Mouse (Mus musculus) hindbrain, embryonic 12.5 days (tissue): ENCODE measurements around the gene R3hdm2. TPM values are rescaled to one million over a fixed set of nuclear protein-coding genes. Genes with fewer than 3 reads are reported as not detected.
A peak's percentile ranks its signal among the peaks of the same experiment; 100 is the strongest.

Source experiments
- ATAC-seq: fragments of 200-750 bp; cut with Nextera tagmentation; 2 replicates; pipeline ENCODE4 v1.8.0; 2017; ENCODE audit warnings: moderate TSS enrichment; ENCODE audit not compliant: low FRiP score
- H3K27ac ChIP-seq: fragments of 300-500 bp; sonication (generic); 2 replicates; pipeline ENCODE4 v1.5.1; 2016; ENCODE audit warnings: mild to moderate bottlenecking
- H3K27me3 ChIP-seq: fragments of 300-500 bp; sonication (generic); 2 replicates; pipeline ENCODE4 v1.6.1; 2016; ENCODE audit warnings: mild to moderate bottlenecking
- H3K36me3 ChIP-seq: fragments of 300-500 bp; sonication (generic); 2 replicates; pipeline ENCODE4 v1.6.1; 2016; ENCODE audit warnings: mild to moderate bottlenecking
- H3K4me1 ChIP-seq: fragments of 300-500 bp; sonication (generic); 2 replicates; pipeline ENCODE4 v1.6.1; 2016
- H3K4me2 ChIP-seq: fragments of 300-500 bp; sonication (generic); replicated peaks from 2 replicates; pipeline ENCODE4 v1.6.1; 2016; ENCODE audit warnings: mild to moderate bottlenecking
- H3K4me3 ChIP-seq: fragments of 300-500 bp; sonication (generic); 2 replicates; pipeline ENCODE4 v1.5.1; 2016; ENCODE audit warnings: mild to moderate bottlenecking
- H3K9ac ChIP-seq: fragments of 300-500 bp; sonication (generic); 2 replicates; pipeline ENCODE4 v1.6.1; 2016; ENCODE audit warnings: mild to moderate bottlenecking, moderate library complexity
- H3K9me3 ChIP-seq: fragments of 300-500 bp; sonication (generic); replicated peaks from 2 replicates; pipeline ENCODE4 v1.6.1; 2016; ENCODE audit warnings: mild to moderate bottlenecking
- WGBS: fragments of 180-500 bp; shearing (Covaris S2); methylation state at CpG from one replicate; pipeline ENCODE4 v1.1.7; 2016; 5-methylcytosine and 5-hydroxymethylcytosine counted together
- polyA plus RNA-seq: library from polyadenylated mRNA; unstranded; fragments of >200 nt; fragmentation: Nextera tagmentation; extraction: Ambion mirVana; gene quantifications from 2 replicates; pipeline ENCODE4 v1.2.1, GENCODE M21; 2016

R3hdm2 gene
- polyA plus RNA-seq, 1 experiment from 2014 or later, result 39.1 TPM

DNA sequence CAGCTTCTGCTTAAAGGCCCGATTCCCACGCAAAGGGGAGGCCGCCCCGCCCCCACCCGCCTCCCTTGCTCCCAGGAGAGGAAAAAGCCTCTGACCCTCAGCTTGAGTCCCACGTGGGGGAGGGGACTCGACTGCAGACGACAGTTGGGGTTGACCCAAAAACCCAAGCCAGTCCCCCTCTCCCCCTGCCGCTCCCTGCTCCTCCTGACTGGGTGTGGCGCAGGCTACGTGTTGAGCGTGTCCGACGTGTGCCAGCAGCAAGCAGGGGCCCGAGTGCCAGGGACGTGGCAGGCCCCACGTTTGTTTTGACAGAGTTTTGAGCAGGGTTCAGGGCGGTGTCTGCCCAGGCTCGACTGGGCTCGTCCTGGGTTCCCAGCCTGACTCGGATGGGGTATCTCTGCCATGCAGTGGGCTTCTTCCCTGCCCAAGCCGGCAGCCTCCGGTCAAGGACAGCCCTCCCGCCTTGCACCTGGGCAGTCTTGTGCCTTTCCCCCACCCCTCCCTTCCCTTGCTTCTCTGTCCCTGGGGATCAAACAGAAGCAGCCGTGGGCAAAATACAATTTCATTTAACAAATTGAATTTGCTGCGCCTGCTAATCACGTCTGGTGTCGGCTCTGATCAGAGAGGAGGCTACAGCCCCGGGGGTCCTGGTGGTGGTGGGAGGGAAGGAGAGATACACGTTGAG lies 136.6 kb downstream of the R3hdm2 start:
- Histone ChIP-seq H3K9me3 (no peaks in the 10 kb centered on the region), H3K27me3 (peaks cover 58% of the 10 kb centered on the region), H3K9ac (peak overlapping the region; percentile 41), H3K4me3 (peak overlapping the region; percentile 4; the same call in 1 of the 2 replicates), H3K27ac (peak overlapping the region; percentile 40; the same call in 1 of the 2 replicates), H3K4me1 (peaks cover 75% of the 10 kb centered on the region), H3K36me3 (peaks cover 18% of the 10 kb centered on the region; the same call in 1 of the 2 replicates), H3K4me2 (peak overlapping the region; percentile 40)
- no peak; the same call in 1 of the 2 replicates for ATAC-seq
- WGBS, result 5% methylated on average over 30 of the region's 30 CpGs

DNA sequence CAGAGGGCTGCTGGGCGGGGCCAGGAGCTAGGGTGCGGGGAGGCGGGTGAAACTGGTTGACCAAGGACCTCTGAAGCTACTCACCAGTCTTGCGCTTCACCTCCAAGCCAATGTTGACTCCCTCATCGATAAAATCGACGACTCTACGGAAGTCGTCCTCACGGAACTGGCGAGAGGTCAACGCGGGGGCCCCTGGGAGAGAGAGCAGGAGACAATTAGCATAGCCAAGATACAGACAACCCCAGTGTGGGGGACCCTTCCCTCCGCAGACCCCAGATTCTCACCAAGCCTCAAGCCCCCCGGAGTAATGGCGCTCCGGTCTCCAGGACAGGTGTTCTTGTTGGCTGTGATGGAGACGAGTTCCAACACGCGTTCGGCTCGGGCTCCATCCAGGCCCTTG lies 137.8 kb downstream of the R3hdm2 start:
- peaks cover 52% of the 10 kb centered on the region for H3K27me3 ChIP-seq
- no peak overlapping the region for H3K27ac ChIP-seq
- peaks cover 18% of the 10 kb centered on the region; the same call in 1 of the 2 replicates for H3K36me3 ChIP-seq
- no peak overlapping the region for H3K4me2 ChIP-seq
- no peak for ATAC-seq
- WGBS, result 90% methylated on average over 22 of the region's 22 CpGs
- no peak overlapping the region for H3K4me3 ChIP-seq
- H3K9ac ChIP-seq, result no peak overlapping the region
- no peaks in the 10 kb centered on the region for H3K9me3 ChIP-seq
- H3K4me1 ChIP-seq, result peaks cover 68% of the 10 kb centered on the region

DNA sequence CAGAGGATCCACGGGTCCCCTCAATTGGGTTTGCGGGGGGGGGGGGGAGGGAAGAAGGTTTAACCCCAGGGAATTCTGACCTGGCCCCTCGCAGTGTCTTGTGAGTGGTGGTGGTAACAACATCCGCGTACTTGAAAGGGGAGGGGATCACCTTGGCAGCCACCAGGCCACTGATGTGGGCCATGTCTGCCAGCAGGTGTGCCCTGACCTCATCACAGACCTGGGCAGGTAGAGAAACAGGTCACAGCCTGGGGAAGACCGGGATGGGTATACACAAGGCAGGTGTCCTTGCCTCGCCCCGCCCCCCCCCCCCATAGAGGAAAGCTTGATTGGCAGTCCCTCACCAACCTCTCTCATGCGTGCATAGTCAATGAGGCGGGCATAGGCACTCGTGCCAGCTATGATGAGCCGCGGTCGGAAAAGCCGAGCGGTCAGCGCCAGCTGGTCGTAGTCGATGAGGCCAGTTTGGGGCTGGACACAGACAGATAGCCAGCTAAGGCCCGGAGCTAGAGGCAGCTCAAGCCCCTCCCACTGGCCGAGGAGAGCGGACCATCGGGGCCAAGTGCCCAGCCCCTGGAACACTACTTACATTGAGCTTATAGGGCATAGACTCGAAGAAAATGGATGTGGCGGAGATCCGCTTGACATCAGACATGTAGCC lies 139.0 kb downstream of the R3hdm2 start:
- H3K9ac ChIP-seq, result no peak overlapping the region
- peaks cover 18% of the 10 kb centered on the region; the same call in 1 of the 2 replicates for H3K36me3 ChIP-seq
- peaks cover 56% of the 10 kb centered on the region for H3K4me1 ChIP-seq
- ATAC-seq, result no peak
- H3K4me2 ChIP-seq, result no peak overlapping the region
- H3K27me3 ChIP-seq, result peaks cover 49% of the 10 kb centered on the region
- H3K9me3 ChIP-seq, result no peaks in the 10 kb centered on the region
- H3K4me3 ChIP-seq, result no peak overlapping the region
- WGBS, result 89% methylated on average over 22 of the region's 26 CpGs
- no peak overlapping the region for H3K27ac ChIP-seq

DNA sequence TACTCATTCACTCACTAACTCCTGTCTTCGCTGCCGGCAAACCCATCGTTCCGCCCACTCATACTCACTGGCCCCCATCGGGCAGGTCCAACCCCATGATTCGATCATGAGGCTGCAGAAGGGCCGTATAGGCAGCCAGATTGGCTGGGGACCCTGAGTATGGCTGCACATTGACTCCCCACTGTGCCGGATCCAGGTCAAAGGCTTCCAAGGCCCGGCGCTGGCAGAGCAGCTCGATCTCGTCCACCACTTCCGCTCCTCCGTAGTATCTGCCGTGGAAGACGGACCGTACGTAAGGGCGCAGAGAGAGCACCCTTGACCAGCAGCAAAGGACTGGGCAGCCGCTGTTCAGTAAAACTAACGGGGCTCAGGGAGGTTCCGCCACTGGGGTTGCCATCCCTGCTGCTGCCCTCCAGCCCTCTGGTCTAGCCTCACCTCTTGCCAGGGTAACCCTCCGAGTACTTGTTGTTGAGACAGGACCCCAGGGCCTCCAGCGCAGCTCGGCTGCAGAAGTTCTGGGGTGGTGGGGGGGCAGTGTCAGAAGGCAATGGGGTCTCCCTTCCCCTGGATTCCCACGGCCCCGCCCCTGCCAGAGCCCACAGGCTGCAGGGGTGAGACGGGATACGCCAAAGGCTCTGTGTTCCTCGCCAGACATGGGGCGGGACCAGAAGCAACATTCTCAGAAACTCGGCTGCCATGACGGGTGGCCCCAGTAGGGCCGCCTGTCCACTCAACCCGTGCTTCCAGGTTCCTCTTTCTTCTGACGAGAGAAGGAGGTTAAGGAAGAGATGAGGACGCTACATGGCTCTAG lies 140.0 kb downstream of the R3hdm2 start:
- no peak overlapping the region for H3K4me3 ChIP-seq
- H3K9ac ChIP-seq, result no peak overlapping the region

GRCm38 (mm10) chr10:127520714-127521357 lies 140.7 kb downstream of the R3hdm2 start:
- peak overlapping the region; percentile 45; the same call in 1 of the 2 replicates for H3K4me3 ChIP-seq
- no peak overlapping the region; the same call in 1 of the 2 replicates for H3K9ac ChIP-seq
- H3K4me1 ChIP-seq, result peaks cover 54% of the 10 kb centered on the region
- 81% methylated on average over 20 of the region's 20 CpGs for WGBS
- peaks cover 49% of the 10 kb centered on the region for H3K27me3 ChIP-seq
- no peak overlapping the region for H3K27ac ChIP-seq
- no peak for ATAC-seq
- H3K9me3 ChIP-seq, result no peaks in the 10 kb centered on the region
- peaks cover 18% of the 10 kb centered on the region; the same call in 1 of the 2 replicates for H3K36me3 ChIP-seq
- peak overlapping the region; percentile 74; the same call in 1 of the 2 replicates for H3K4me2 ChIP-seq

More for the DNA sequence above, 140.0 kb downstream of the R3hdm2 start:
- peaks cover 18% of the 10 kb centered on the region; the same call in 1 of the 2 replicates for H3K36me3 ChIP-seq
- H3K4me2 ChIP-seq, result no peak overlapping the region; the same call in 1 of the 2 replicates
- ATAC-seq, result no peak
- H3K4me1 ChIP-seq, result peaks cover 54% of the 10 kb centered on the region
- H3K27ac ChIP-seq, result no peak overlapping the region
- peaks cover 49% of the 10 kb centered on the region for H3K27me3 ChIP-seq
- 93% methylated on average over 37 of the region's 37 CpGs for WGBS
- no peaks in the 10 kb centered on the region for H3K9me3 ChIP-seq

- peaks cover 18% of the 10 kb centered on the region; the same call in 1 of the 2 replicates for H3K36me3 ChIP-seq
- peak overlapping the region; percentile 52 for H3K9ac ChIP-seq
- H3K27me3 ChIP-seq, result peaks cover 50% of the 10 kb centered on the region
- H3K27ac ChIP-seq, result no peak overlapping the region
- ATAC-seq, result no peak
- H3K4me2 ChIP-seq, result peak overlapping the region; percentile 74
- peak overlapping the region; percentile 45 for H3K4me3 ChIP-seq
- 11% methylated on average over 12 of the region's 12 CpGs for WGBS
- peaks cover 54% of the 10 kb centered on the region for H3K4me1 ChIP-seq
- H3K9me3 ChIP-seq, result no peaks in the 10 kb centered on the region
These were observed 141.5 kb downstream of the R3hdm2 start for GRCm38 (mm10) chr10:127521611-127522080.

GRCm38 (mm10) chr10:127522088-127522581 lies 142.0 kb downstream of the R3hdm2 start, which contains the start of gene Shmt2:
Shmt2 (minus strand) TSS chr10:127522444.
- H3K4me2 ChIP-seq, result peak within 1 kb of the TSS; percentile 74
- H3K4me3 ChIP-seq, result peak within 1 kb of the TSS; percentile 45
- peaks cover 18% of the 10 kb centered on the region; the same call in 1 of the 2 replicates for H3K36me3 ChIP-seq
- peaks cover 55% of the 10 kb centered on the region for H3K27me3 ChIP-seq
- H3K9me3 ChIP-seq, result no peaks in the 10 kb centered on the region
- peaks cover 54% of the 10 kb centered on the region for H3K4me1 ChIP-seq
- under 1% methylated on average over 21 of the region's 21 CpGs for WGBS
- no peak within 1 kb of the TSS for H3K27ac ChIP-seq
- peak within 1 kb of the TSS; percentile 52 for H3K9ac ChIP-seq
- ATAC-seq, result peak; percentile 46

DNA sequence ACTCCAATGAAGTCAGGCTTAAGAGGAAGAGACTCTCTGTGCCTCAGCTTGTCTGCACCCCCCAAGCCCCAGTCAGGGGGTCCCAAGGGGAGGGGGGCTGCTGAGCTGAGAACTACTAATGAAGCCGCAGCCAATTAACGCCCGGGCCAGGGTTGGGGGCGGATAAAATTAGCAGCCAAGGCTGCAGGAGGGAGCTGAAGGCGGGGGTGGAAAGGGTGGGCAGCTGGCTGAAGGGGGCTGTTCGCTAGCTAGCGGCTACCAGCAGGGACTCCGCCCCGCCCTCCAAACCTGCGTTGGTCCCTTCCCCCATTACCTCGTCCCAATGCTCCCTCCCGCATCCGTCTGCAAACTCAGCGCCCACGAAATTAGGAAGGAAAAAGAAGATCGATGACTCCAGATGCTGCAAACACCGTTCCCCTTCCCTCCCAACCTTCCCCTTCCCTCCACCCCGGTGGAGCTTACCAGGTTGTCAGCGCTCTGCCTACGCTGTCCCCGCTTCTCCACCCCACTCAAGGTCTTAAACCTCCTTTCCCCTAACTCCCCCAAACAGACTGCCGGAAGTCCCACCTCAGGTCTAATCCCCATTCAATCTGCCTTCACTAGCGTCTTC lies 144.6 kb downstream of the R3hdm2 start:
- peaks cover 73% of the 10 kb centered on the region for H3K4me1 ChIP-seq
- 0 out of 2 replicates have a peak, but pooled peaks have one; percentile 11 for ATAC-seq
- H3K9me3 ChIP-seq, result no peaks in the 10 kb centered on the region
- H3K4me3 ChIP-seq, result no peak overlapping the region
- H3K27ac ChIP-seq, result peak overlapping the region; percentile 60
- peak overlapping the region; percentile 82 for H3K4me2 ChIP-seq
- 3% methylated on average over 23 of the region's 23 CpGs for WGBS
- 0 out of 2 replicates have a peak, but pooled peaks cover 3% of the 10 kb centered on the region for H3K36me3 ChIP-seq
- peaks cover 64% of the 10 kb centered on the region for H3K27me3 ChIP-seq
- 0 out of 2 replicates have a peak overlapping the region, but pooled peaks have one; percentile 6 for H3K9ac ChIP-seq

DNA sequence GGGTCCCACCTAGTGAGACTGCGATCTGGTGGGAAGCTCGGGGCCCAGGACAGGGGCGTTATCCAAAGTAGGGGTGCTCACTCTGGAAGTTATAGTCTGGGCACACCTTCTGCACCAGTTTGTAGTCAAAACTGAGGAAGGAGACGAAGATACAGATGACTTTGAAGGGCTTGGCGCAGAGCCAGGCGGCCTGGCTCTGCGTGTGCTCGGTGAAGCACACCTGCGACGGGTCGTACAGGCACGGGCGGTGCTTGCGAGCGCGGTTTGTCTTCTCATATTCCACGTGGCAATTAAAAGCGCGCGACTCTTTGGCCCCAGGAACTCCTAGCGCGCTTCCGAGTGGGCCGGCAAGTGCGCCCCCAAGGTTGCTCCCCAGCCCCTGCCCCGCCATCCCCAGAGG lies 145.9 kb downstream of the R3hdm2 start:
- peak overlapping the region; percentile 88; the same call in 1 of the 2 replicates for H3K27ac ChIP-seq
- peak overlapping the region; percentile 57 for H3K4me3 ChIP-seq
- ATAC-seq, result no peak
- H3K4me1 ChIP-seq, result peaks cover 77% of the 10 kb centered on the region
- H3K36me3 ChIP-seq, result no peaks in the 10 kb centered on the region
- peak overlapping the region; percentile 82 for H3K4me2 ChIP-seq
- H3K9ac ChIP-seq, result peak overlapping the region; percentile 50
- no peaks in the 10 kb centered on the region for H3K9me3 ChIP-seq
- 3% methylated on average over 26 of the region's 26 CpGs for WGBS
- H3K27me3 ChIP-seq, result peaks cover 77% of the 10 kb centered on the region

DNA sequence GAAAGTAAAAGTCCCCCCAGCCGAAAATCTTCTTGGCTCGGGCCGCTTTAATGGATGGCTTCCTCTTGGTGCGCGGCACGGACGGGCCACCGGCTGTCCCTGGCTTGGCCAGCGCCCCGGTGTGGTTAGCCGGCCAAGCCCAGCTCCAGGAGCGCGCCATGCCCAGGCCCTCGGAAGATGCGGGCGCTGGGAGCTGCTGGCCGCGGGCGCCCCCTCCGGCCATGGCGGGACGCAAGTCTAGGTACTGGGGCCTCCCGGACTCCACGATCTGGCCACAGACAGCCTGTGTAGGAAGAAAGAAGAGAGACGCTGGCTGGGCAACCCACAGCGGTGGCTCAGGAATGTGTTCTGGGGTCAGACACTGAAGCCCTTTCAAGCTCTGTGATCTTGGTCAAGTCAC lies 146.6 kb downstream of the R3hdm2 start:
- H3K9ac ChIP-seq, result peak overlapping the region; percentile 50
- H3K4me3 ChIP-seq, result peak overlapping the region; percentile 57
- no peaks in the 10 kb centered on the region for H3K36me3 ChIP-seq
- peaks cover 78% of the 10 kb centered on the region for H3K4me1 ChIP-seq
- H3K27me3 ChIP-seq, result peaks cover 84% of the 10 kb centered on the region
- WGBS, result under 1% methylated on average over 26 of the region's 26 CpGs
- peak overlapping the region; percentile 88 for H3K27ac ChIP-seq
- peak overlapping the region; percentile 82 for H3K4me2 ChIP-seq
- ATAC-seq, result no peak
- no peaks in the 10 kb centered on the region for H3K9me3 ChIP-seq

DNA sequence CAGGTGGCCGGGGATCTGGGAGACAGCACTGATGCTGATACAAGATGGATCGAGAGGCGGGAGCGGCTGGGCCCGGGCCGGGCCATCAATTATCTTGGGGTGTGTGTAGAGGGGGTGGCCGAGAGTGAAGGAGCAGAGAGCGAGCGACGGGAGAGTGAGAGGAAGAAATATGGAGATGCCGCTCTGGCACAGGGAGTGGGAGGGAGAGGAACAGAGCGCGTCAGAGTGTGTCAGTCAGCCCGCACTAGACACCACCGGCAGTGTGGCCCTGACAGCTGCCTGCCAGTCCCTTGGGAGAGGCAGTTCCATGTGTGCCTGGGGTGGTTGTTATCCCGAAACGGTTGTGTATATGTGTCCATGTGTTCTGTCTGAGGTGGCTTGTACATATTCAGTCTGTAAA lies 147.4 kb downstream of the R3hdm2 start:
- peak overlapping the region; percentile 88 for H3K27ac ChIP-seq
- no peaks in the 10 kb centered on the region for H3K9me3 ChIP-seq
- ATAC-seq, result peak; percentile 46
- no peaks in the 10 kb centered on the region for H3K36me3 ChIP-seq
- H3K4me1 ChIP-seq, result peaks cover 82% of the 10 kb centered on the region
- H3K27me3 ChIP-seq, result peaks cover 92% of the 10 kb centered on the region
- peak overlapping the region; percentile 50 for H3K9ac ChIP-seq
- H3K4me3 ChIP-seq, result peak overlapping the region; percentile 57
- WGBS, result 2% methylated on average over 17 of the region's 17 CpGs
- peak overlapping the region; percentile 82 for H3K4me2 ChIP-seq
